In the genomic region with DNA sequence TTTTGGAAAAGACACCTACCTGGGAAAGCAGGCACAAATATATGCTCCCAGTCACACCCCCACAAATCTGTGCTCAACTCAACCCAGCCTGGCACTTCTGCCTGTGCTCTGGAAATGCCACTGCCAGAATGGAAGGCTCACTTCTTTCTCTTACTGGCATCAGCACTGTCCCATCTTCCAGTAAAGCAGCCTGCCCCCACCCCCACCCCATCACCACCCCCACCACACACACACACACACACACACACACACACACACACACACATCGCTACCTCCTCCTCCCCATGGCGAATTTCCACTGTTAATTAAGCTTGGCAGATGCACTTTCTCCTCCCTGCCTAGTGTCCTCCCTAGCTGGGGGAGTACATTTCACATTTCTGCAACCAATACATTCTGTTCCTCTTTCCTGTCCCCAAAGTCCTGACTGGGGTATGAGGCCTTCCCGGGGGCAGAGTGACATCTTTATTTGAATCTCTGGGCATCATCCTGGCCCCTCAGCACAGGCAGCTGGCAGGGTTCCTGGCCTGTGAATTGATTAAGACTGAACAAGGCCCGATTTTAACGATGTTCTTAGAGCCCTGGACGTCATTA, we compare ENCODE assay signal across 9 mouse cellular contexts. TPM values are rescaled to one million over a fixed set of nuclear protein-coding genes. Genes with fewer than 3 reads are reported as not detected.
A peak's percentile ranks its signal among the peaks of the same experiment; 100 is the strongest.
DNase-seq lines count a peak whose midpoint lies in the region; ATAC-seq lines count a peak whose summit lies in the region.
"Had no signal": no experiment of that assay in that cellular context is flagged by ENCODE, and none has a peak within 500 bp of the region (broad histone marks: within the 10 kb centered on the region; RNA-seq: fewer than 3 reads in every experiment).

No protein-coding gene starts in this region.

- H3K27me3 ChIP-seq in neural tube, embryonic 11.5 days (ENCODE audit: control insufficient read depth, insufficient read depth, low read length) = no peaks in the 10 kb centered on the region
- H3K27me3 ChIP-seq in hindbrain, embryonic 13.5 days = no peaks in the 10 kb centered on the region
- no peaks in the 10 kb centered on the region for H3K27me3 ChIP-seq in midbrain, embryonic 13.5 days
- H3K27me3 ChIP-seq: Patski had no signal

- no peak overlapping the region for H3K4me3 ChIP-seq in neural tube, embryonic 11.5 days (ENCODE audit: low read depth, low read length)
- H3K4me3 ChIP-seq in hindbrain, embryonic 13.5 days = no peak overlapping the region
- H3K4me3 ChIP-seq in midbrain, embryonic 13.5 days (replicated peaks) = no peak overlapping the region

- no peak overlapping the region; the same call in 1 of the 2 replicates for H3K27ac ChIP-seq in neural tube, embryonic 11.5 days (ENCODE audit: low read depth, low read length)
- peak overlapping the region; percentile 78 for H3K27ac ChIP-seq in hindbrain, embryonic 13.5 days
- peak overlapping the region; percentile 61 for H3K27ac ChIP-seq in midbrain, embryonic 13.5 days

- 33% methylated on average over 6 of the region's 6 CpGs for WGBS in neural tube, embryonic 11.5 days
- 19% methylated on average over 6 of the region's 6 CpGs for WGBS in hindbrain, embryonic 13.5 days
- 13% methylated on average over 6 of the region's 6 CpGs for WGBS in midbrain, embryonic 13.5 days

- H3K9me3 ChIP-seq in neural tube, embryonic 11.5 days (ENCODE audit: control insufficient read depth, low read length) = no peaks in the 10 kb centered on the region
- no peaks in the 10 kb centered on the region for H3K9me3 ChIP-seq in hindbrain, embryonic 13.5 days
- no peaks in the 10 kb centered on the region for H3K9me3 ChIP-seq in midbrain, embryonic 13.5 days

- H3K4me1 ChIP-seq in neural tube, embryonic 11.5 days (ENCODE audit: control insufficient read depth, insufficient read depth, low read length) = peaks cover 9% of the 10 kb centered on the region
- peaks cover 50% of the 10 kb centered on the region for H3K4me1 ChIP-seq in hindbrain, embryonic 13.5 days (replicated peaks)
- H3K4me1 ChIP-seq in midbrain, embryonic 13.5 days (replicated peaks) = peaks cover 38% of the 10 kb centered on the region

- peak overlapping the region; percentile 24; the same call in 1 of the 2 replicates for H3K9ac ChIP-seq in neural tube, embryonic 11.5 days (ENCODE audit: low read length)
- no peak overlapping the region for H3K9ac ChIP-seq in hindbrain, embryonic 13.5 days
- no peak overlapping the region for H3K9ac ChIP-seq in midbrain, embryonic 13.5 days (replicated peaks)

- ATAC-seq in neural tube, embryonic 11.5 days (ENCODE audit: insufficient read depth, low FRiP score, low TSS enrichment) = no peak
- ATAC-seq in hindbrain, embryonic 13.5 days (ENCODE audit: low FRiP score) = peak; percentile 12; the same call in 1 of the 2 replicates
- ATAC-seq in midbrain, embryonic 13.5 days = no peak; the same call in 1 of the 2 replicates

- no peak for DNase-seq in neural tube, embryonic 11.5 days (ENCODE audit: low spot score)
- no peak for DNase-seq in neural tube, embryonic 10.5 days (ENCODE audit: extremely low spot score, low spot score)
- DNase-seq in thymus, postnatal 14 days = no peak
- DNase-seq in adrenal gland, postnatal 10 days = no peak
- DNase-seq in embryo, embryonic 11 days = no peak
- DNase-seq: cerebellum, postnatal 36 days had no signal

- H3K36me3 ChIP-seq in neural tube, embryonic 11.5 days (ENCODE audit: control insufficient read depth, insufficient read depth, low read length) = no peaks in the 10 kb centered on the region
- peaks cover 10% of the 10 kb centered on the region for H3K36me3 ChIP-seq in hindbrain, embryonic 13.5 days
- peaks cover 6% of the 10 kb centered on the region for H3K36me3 ChIP-seq in midbrain, embryonic 13.5 days

- H3K4me2 ChIP-seq in neural tube, embryonic 11.5 days (ENCODE audit: low read depth) = no peak overlapping the region
- no peak overlapping the region for H3K4me2 ChIP-seq in hindbrain, embryonic 13.5 days
- no peak overlapping the region for H3K4me2 ChIP-seq in midbrain, embryonic 13.5 days (replicated peaks)

RNA-seq across cellular contexts. Expression of a gene that starts 40.3 kb away (rescaled TPM):
- 25.4 and 26.7 TPM in 2 replicates for polyA plus RNA-seq in neural tube, embryonic 11.5 days (2014; fragmentation: Nextera tagmentation; extraction: Ambion mirVana)
- polyA plus RNA-seq in hindbrain, embryonic 13.5 days (2015; fragmentation: Nextera tagmentation; extraction: Ambion mirVana) = 18.7 and 20.5 TPM in 2 replicates
- polyA plus RNA-seq in midbrain, embryonic 13.5 days (2015; fragmentation: Nextera tagmentation; extraction: Ambion mirVana) = 18.8 and 19.4 TPM in 2 replicates
- 10 to 100 TPM; 31.9 to 37.6 TPM for total RNA-seq in adrenal gland, postnatal 10 days (2021)
